Mouse (Mus musculus): Measurements from ENCODE around the gene Cys1. TPM values are rescaled to one million over a fixed set of nuclear protein-coding genes. Genes with fewer than 3 reads are reported as not detected.

Gene Cys1
- total and polyA plus RNA-seq, 3 experiments: 2.4 to 5.6 (median 4.5) TPM

GRCm38 (mm10) chr12:24697484-24698204 is 16.0 kb upstream of the Cys1 start:
- no peak for DNase-seq

DNA sequence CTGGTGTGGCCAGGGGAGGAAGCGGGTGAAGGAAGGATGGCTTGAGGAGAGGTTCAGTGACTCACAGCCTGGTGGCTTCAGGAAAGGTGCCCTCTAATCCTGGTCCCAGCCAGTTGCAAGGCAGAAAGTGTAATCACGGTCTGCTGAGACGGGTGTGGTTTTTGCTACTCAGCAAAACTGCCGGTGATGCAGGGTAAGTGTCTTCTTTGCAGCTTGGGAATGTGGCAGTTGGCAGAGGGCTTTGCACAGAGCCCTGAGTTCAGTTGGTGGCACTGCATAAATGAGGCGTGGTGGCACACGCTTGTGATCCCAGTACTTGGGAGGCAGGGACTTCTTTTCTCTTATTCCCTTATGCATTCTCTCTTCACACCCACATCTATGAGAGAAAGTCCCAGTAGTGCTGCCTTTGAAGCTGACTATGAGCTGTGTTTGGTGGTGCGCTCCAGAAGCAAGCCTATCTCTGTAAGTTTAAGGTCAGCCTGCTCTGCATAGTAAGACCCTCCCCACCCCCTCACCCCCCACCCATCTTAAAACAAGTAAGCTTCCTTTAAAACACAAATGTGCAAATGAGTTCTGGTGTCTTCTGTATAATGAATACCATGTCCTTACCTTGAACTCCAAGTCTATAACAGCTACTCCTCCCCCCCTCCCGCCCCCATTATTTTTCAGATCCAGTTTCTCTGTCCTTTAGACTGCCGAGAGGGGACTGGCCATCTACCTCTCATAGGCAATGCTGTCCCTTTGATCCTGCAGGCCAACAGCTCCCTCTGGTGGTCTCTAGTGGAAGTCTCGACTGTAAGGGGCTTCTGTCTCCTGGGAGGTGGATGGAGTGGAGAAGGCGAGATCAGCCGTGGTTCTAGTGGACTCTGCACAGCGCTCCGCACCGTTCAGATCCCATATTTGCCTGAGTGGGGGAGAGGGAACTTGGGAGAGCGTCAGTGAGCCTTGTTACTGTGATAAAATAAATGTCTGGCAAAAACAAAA is 15.2 kb upstream of the Cys1 start:
- DNase-seq: peak; percentile 83

DNA sequence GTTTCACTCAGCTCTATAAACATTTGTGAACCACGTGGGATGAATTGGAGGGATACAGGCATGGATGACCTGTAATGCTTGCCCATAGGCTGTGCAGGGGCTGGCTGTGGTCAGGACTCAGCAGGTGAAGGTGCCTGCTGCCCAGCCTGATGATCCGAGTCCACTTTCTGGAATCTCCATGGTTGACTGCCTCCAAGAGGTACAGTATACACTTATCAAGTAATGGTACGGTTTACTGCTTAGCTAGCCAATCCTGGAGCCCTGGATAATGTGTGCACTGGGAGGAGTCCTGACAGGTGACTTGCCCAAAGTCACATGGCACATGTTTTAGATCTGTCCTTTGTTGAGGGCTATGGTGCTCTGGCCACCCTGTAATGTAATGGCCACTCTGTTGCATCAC is 8.7 kb upstream of the Cys1 start:
- no peak for DNase-seq

DNA sequence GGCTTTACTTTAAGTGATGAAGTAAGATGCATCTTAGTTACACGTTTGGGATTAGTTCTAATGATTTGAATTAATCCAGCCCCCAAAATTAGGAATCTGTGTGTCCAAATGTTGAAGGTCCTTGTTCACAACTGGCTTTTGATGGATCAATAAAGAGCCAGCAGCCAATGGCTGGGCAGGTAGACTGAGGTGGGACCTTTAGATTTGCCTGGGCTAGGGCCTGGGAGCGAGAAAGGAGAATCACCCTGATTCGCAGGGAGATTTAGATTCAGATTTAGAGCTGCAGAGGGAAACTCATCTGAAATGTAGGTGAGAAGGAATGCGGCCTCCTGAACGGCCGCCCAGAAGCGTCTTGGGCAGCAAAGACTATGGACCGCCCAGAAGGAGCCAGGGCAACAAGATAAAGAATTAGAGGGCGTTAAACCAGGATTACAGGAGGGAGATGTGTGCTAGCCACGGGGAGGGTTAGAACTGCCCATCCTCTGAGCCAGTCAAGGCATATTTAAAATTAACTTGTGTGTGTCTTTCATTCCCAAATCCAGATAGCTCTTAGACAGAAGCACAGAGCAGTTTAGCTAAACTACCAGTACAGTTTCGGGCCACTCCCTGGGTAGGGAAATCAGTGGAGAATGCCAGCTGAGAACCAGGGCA is 5.2 kb upstream of the Cys1 start:
- no peak for DNase-seq

DNA sequence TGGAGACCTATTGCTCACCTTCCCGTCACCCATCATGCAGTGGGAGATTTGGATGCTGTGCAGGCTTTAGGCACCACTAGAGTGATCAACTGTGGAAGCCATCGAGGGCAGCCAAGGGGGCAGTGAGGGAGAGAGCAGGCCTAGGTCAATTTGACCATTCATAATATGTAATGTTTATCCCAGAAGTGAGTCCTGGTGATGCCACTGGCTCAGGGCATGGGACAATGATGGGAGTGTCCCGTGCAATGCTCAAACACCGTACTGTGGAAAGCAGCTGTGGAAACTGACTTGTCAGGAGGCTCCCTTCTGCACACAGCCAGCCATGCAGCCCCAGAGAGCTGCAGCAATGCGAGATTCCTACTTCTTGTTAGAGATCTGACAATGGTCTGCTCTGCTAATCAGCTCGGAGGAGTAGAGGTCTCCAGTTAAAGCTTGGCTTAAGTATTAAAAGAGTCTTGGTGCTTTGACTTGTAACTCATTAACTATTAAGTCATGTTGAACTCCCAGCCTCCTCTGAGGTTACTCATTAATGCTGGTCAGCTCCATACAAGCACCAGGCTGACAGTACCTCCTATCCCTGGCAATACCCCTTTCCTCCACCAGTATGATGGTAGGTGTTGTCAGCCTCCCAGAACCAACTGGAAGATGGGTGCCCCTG is 4.6 kb upstream of the Cys1 start:
- DNase-seq: no peak

GRCm38 (mm10) chr12:24683461-24683860 is 1.8 kb upstream of the Cys1 start:
- DNase-seq: no peak

GRCm38 (mm10) chr12:24682563-24682962 is 950 bp upstream of the Cys1 start:
- no peak for DNase-seq

- DNase-seq: peak; percentile 40
These were observed 924 bp downstream of the Cys1 start for GRCm38 (mm10) chr12:24680492-24681285.

DNA sequence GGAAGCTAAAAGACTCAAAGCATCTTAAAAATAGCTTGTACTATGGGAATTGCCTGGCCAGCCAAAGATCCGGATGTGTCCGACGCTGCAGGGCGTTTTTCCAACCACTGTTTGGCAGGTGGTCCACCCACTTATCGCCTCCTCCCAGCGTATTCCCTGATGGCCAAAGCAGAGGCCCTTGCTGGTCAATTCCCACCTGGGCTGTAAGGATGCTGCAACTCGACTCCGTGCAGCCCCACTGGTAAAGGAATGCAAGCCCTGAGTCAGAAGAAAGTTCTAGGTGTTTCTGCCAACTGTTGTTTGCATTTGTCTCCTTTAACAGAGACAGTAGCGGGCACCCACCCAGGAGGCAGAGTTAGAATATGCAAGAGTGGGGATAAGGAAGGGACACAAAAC is 1.5 kb downstream of the Cys1 start:
- no peak for DNase-seq

DNA sequence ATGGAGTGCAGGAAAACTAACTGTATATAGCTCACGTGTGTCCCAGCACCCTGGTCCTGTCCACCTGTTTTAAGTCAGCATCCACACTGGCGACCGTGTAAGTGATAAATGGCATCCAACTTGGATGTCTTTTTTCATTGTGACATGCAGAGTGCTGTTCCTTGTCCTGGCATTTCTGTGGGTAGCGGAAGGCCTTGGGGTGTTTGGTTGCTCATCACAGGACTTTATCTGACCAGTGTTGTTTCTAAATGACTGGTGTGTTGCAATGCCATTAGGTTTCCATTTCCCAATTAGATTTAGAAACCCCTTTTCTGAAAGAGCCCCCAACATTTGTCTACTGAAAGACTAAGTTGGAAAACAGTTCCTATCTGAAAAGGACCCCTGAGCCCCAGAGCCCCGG is 19.5 kb downstream of the Cys1 start:
- DNase-seq: no peak

DNA sequence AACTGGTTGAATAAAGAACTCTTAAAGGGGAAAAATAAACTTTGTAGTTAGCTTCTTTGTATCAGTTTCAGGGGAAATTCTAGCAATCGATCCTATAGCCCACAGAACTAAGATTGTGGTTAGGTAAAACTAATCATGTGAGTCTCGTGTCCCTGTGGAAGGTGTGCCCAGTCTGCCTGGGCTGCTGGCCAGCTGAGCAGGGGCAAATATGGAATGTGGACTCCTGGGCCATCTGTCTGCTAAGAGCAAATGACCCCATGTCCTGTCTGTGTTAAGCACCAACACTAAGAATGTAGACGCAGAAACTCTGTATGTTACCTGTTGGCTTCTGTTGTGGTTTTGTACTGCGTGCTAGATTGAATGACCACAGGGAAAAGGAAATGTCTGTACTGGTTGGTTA is 20.5 kb downstream of the Cys1 start:
- DNase-seq: no peak

GRCm38 (mm10) chr12:24659923-24660322 is 21.7 kb downstream of the Cys1 start:
- DNase-seq: no peak

GRCm38 (mm10) chr12:24658998-24659397 is 22.6 kb downstream of the Cys1 start:
- no peak for DNase-seq

GRCm38 (mm10) chr12:24656436-24656835 is 25.2 kb downstream of the Cys1 start:
- no peak for DNase-seq

DNA sequence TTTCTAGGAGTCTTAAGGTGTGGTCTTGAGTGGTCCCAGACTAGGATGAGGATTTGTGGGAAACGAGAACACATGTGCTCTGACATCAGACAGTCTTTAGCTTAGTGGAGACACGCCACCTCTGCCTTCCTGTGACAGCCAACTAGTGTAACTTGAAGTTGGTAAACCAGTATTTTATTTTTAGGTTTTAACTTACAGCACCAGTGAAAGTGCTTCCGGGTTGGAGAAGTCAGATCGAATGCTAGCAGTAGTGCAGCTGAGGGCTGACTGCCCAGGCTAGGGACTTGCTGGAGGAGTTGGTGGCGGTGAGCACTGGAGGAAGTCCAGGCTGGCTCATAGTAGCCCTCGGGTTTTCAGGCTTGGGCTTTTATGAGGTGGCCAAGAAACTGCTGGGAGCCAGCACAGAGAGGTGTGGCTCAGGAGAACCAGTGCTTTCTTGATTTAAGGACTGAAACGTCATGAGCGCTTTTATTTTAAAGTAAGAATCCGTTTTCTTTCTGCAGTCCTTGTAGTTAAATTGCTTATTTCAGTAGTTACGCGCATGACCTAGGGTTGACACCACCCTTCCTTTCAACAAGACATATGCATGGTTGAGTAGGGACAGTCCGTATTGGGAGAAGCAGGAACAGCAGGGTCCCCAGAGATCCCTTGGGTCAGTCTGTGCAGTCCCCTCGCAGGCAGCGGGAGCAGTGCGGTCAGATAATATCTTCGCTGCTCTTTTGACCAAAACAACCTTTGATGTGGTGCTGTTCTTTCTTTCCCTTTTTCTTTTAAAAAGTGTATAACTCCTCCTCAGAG is 27.3 kb downstream of the Cys1 start:
- no peak for DNase-seq

DNA sequence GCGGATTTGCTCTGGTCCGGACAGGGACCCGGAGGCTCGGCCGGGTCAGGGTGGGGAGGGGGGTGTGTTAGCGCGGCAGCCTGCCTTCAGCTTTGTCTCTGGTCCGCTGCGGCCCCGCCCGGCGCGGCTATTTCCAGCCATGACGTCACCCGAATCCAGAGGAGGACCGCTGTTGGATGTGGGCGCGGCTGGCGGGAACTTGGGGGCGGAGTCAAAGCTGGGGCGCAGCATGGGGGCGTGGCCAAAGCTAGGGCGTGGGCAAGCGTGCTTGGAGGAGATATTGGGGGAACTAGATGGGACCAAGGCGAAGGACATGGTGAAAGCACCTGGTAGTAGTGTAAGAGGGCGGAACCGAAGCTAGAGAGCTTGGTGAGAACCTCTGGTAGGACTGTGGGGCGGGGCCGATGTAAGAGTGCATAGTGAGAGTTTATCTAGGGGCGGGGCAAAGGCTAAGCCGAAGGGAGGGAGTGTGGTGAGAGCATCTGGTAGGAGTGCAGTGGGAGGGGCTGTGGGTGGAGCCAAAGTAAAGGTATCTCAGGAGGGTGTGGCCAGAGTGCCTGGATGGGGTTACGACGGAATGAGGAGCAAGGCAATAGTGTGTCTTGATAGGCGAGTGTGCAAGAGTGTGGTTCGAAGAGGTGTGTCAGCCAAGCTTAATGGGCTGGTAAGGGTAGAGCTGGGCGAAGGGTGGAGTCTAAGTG is 29.8 kb downstream of the Cys1 start:
- DNase-seq: peak; percentile 98

GRCm38 (mm10) chr12:24651063-24651557 is 30.5 kb downstream of the Cys1 start, which contains the start of gene Klf11:
Klf11 (plus strand) TSS chr12:24651274.
- DNase-seq: peak; percentile 100

- no peak for DNase-seq
These were observed 31.1 kb downstream of the Cys1 start for GRCm38 (mm10) chr12:24650415-24651062.

- DNase-seq: no peak
These were observed 33.5 kb downstream of the Cys1 start for GRCm38 (mm10) chr12:24648094-24648493.

Data from adrenal gland, adult 2 months (tissue).